Mouse (Mus musculus) cortical plate, adult 2 months (tissue): ENCODE measurements around the gene Csmd2.

Experiments
- CTCF ChIP-seq: fragments of 200-500 bp; IDR thresholded peaks from 2 replicates; pipeline ENCODE4 v1.5.1; 2011; ENCODE audit warnings: mild to moderate bottlenecking, control low read depth, low read length; ENCODE audit not compliant: insufficient read depth; ENCODE audit errors: extremely low read depth
- POLR2A ChIP-seq: fragments of 200-500 bp; IDR thresholded peaks from 2 replicates; pipeline ENCODE4 v1.6.1; 2011; ENCODE audit warnings: mild to moderate bottlenecking, low read length, control low read depth; ENCODE audit not compliant: insufficient read depth; ENCODE audit errors: extremely low read depth

DNA sequence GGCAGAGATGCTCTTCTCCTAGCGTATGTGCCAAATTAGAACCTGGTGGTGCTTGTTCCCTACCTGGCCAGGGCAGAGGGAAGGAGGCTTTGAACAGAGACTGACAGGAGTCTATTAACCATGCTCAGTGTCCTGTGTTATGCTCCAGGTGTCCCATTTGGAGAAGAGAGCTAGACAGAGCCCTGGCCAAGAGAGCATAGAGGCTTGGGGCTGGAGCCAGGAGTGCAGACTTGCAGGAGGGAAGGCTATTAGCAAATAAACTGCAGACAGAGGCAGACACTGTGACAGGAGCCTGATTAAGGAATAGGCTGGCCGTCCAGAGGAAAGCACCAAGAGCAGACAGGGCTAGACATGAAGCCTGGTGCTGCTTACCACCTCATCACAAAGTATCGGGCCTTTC, 164.4 kb downstream of the Csmd2 start:
- TF ChIP-seq CTCF, result no peak
- no peak for TF ChIP-seq POLR2A
